Mouse (Mus musculus) T-helper 1 cell (primary cell): ENCODE data around the gene Atf6.

Experiments used
- in situ Hi-C: fragments of 300-600 bp; cut with MboI, MseI; formaldehyde crosslinking; loops from one replicate; pipeline ENCODE4 v1.15.1; 2025; ENCODE audit warnings: high pct_unique_total_duplicates

The Atf6 gene

DNA sequence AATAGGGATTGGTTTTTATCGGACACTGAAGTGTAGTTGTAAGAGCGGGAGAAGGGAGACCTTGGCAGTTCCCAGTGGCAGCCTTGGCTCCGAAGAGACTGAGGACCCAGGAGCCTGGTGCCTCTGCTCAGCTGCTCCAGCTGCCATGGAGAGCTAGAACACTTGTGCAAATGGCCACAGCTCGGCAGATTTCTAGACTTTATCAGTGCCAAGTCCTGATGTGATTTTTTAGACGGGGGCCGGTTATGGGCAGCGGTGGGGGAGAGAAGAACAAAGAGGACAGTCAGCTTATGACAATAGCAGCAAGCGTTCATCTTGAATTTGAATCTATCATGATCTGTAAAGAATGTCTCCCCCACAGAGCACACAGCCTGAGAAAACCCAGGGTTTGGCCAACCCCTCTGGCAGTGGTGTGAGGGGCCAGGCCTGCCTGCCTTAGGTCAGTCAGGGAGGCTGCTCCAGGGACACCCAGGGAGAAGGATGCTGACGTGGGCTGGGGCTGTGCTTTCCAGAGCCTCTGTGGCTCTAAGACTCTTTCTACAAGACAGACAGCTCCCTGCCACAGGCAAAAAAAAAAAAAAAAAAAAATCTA, 193.3 kb downstream of the Atf6 start:
- in situ Hi-C loops = loop anchor here (5.0 kb wide), 1 partner anchor 33 kb away; no protein-coding TSS in a partner anchor

DNA sequence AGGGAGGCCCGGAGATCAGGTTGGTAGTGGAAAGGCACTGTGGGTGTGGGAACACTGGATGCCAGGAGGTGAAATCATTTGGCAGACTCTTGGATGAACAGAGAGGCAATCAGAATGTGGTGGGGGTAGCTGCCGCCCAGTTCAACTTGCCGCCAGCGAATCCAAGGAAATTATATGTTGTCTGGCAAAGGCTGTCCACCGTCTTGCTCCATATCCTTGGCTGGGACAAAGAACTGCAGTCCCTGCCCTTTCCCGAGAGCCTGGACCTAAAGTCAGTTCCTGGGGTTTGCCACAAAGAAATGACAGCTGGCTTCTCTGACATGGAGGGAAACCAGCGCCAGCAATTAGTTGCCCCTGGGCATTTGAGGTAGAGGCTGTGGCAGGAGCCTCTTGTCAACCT, 202.4 kb downstream of the Atf6 start:
- in situ Hi-C loops = no loop called here

DNA sequence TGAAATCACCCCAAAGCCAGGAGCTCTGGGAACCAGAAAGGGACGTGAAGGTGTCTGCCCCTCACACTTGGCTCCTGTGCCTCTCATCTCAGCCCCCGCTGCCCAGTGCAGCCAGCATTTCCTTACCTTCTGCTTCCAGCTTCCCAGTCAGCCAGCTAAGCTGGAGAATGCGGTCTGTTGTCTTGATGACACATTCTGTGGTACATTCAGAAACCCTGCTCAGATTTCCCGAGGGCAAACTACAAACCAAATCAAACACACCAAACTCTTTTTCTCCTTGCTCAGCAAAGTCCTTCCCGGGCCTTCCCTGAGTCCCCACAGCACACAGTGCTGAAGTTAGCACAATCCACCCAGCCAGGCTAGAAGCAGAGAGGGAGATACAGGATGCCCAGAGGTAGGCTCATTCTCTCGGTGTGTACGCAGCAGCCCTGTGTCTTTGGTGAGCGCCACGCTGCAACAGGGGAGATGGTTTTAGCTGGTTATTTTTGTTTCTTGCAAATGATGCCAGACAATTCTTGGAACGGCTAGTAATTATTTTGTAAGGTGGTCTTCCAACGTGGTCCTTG, 202.9 kb downstream of the Atf6 start:
- in situ Hi-C loops = no loop called here

DNA sequence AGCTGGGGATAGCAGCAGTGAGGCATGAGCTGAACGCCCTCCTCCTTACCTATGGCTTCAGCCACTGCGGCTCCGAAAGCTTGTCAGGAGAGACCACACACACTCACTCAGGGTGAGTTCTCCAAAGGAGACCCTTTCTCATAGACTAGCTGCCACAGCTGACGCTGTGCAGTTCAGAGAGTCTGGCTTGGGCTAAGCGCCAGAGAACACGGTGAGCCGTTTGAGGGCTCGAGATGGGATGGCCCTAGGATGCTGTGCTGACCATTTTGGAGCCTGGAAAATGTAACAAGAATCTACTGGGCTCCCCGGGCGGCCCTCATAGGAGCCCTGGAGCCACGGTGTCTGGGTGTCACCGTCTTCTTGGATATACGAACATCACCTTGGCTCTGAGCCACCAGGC, 208.3 kb downstream of the Atf6 start:
- in situ Hi-C loops = no loop called here

DNA sequence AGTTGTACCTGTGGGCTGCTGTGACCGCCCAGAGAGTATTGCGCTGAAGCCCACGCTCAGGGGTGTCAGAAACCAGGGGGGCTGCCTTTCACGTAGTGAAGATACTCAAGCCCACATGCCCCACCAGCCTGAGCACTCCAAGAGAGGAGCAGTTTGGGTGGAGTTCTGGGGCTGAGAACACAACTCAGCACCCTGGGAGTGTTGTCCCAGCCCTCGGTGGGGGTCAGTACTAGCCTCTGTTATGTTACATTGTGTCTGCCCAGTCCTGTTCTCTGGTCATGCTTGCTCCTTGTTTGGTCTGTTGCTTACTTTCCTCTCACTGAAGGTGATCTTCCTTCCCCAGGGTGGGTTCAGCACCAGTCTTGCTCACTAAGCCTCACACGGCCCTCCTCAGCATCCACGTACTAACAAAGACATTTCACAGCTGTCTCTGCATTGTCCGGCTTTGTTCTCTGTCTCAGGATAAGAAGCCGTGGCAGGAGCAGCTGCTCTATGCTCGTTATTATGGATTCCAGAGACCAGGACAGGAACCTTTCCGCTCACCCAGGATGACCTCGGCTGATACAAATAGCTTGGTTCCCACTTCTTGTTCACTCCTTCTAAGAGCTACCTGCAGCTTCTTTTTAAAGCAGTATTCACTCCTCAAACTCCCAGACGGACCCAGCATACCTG, 209.8 kb downstream of the Atf6 start:
- in situ Hi-C loops = no loop called here

DNA sequence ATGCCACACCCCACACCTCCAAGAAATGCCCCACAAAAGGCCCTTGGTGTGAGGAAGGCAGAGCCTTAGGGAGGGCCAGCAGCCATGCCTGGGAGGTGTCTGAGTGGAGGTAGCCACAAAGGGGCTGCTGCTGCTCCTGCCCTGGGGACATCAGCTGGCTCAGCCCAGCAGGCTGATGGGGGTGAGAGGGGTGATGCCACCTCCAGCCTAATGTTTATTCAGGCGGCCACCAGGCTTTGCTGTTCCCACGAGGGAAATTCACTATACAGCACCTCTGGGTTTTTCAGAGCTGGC, 210.4 kb downstream of the Atf6 start:
- in situ Hi-C loops = no loop called here

DNA sequence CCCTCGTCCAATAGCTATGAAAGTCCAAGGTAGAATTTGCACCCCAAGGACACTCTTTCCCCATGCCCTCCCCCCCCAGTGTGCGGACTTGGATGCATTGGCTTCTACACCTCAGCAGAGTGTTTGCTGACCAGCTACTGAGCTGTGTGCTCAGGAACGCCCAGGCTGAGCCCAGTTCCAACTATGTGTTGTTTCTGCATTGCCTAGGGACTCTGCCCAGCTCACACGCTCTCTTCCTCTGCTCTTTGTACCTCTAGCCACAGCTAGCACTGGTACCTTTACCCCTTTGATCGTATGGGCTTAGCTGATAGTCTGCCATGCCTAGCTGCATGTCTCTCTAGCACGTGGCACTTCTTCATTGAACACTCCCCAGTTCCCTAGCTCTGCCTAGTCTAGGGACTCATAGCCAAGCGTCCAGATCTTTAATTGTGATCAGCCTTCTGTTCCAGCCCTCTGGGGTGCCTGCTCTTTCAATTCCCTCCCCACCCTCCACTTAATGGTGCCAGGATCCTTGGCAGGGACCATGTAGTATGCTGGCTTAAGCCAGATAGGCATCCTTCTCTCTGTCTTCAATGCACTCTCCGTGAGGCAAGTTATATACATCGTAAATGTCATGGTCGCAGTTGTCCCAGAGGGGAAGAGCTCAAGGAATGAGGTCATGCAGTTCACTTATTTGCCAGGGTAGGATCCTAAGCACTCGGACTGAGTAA, 210.9 kb downstream of the Atf6 start:
- in situ Hi-C loops = no loop called here

DNA sequence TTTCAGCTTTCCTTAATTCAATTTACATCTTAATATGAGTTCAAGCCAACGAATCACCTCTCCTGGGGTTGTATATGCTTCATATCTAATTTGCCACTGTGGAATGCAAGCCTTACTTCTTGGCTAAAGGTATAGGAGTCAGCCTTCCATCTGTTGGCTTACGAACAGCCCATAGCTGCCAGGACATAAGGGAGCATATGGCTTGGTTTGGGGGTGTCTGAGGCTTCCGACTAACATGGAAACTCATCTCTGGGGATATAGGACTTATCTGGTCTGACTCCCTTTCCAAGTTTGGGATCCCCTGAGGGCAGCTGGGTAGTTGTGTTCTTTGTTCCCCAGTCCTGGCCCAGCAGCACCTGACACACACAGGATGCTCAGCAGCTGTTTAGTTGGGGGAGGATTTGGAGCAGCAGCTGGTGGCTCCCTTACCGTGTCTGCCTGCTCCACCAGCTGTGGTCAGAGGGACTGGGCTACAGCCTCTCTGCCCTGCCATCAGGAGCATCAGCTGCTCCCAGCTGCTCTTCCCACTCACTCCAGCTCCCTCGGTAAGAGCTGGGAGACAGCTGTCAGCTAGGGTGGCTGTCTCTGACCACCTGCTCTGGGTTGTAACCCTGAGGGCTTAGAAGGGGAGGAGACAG, 212.2 kb downstream of the Atf6 start:
- in situ Hi-C loops = no loop called here
